Mouse (Mus musculus) small intestine, adult 2 months (tissue): Measurements from ENCODE around the gene Cs.

Experiments used
- CTCF ChIP-seq: fragments of 200-500 bp; IDR thresholded peaks from 2 replicates; pipeline ENCODE4 v1.5.1; 2012; ENCODE audit warnings: low read depth, mild to moderate bottlenecking, control low read depth, inconsistent platforms, low read length, moderate library complexity, mixed read lengths; ENCODE audit not compliant: insufficient replicate concordance, insufficient read length; ENCODE audit errors: extremely low read depth
- POLR2A ChIP-seq: fragments of 200-500 bp; IDR thresholded peaks from 2 replicates; pipeline ENCODE4 v1.6.1; 2012; ENCODE audit warnings: low read depth, mild to moderate bottlenecking, control low read depth, inconsistent platforms, low read length, moderate library complexity

- TF ChIP-seq POLR2A (no peak), CTCF (no peak)
Measured at GRCm38 (mm10) chr10:128379260-128379659, 41.7 kb downstream of the Cs start.
